Mouse (Mus musculus): ENCODE measurements around the gene Il22ra2. TPM values are rescaled to one million over a fixed set of nuclear protein-coding genes. Genes with fewer than 3 reads are reported as not detected.

The Il22ra2 gene
- not detected in 2 replicates for polyA plus RNA-seq (2015; fragmentation: Nextera tagmentation; extraction: Ambion mirVana)

- H3K27ac ChIP-seq (ENCODE audit: low read depth, low read length) = no peak within 1 kb of the TSS
- H3K4me2 ChIP-seq (ENCODE audit: low read length) = no peak within 1 kb of the TSS
- no peaks in the 10 kb centered on the region for H3K36me3 ChIP-seq (ENCODE audit: control insufficient read depth, insufficient read depth, low read length)
- H3K9me3 ChIP-seq (ENCODE audit: control insufficient read depth, low read length) = no peaks in the 10 kb centered on the region
- H3K4me3 ChIP-seq (ENCODE audit: low read length) = no peak within 1 kb of the TSS
- no peaks in the 10 kb centered on the region for H3K4me1 ChIP-seq (ENCODE audit: control insufficient read depth, insufficient read depth, low read depth, low read length)
- 87% methylated on average over 2 of the region's 2 CpGs for WGBS
- no peak within 1 kb of the TSS for H3K9ac ChIP-seq (ENCODE audit: low read depth, low read length)
- H3K27me3 ChIP-seq (replicated peaks; ENCODE audit: control insufficient read depth, insufficient read depth, low read length) = no peaks in the 10 kb centered on the region
- no peak for ATAC-seq
These were observed at the start of gene Il22ra2 for GRCm38 (mm10) chr10:19621408-19622048. Il22ra2 (plus strand) TSS chr10:19621998.

- Histone ChIP-seq H3K9me3 (ENCODE audit: control insufficient read depth, low read length) (no peaks in the 10 kb centered on the region), H3K4me3 (ENCODE audit: low read length) (no peak overlapping the region), H3K27ac (ENCODE audit: low read depth, low read length) (no peak overlapping the region), H3K9ac (ENCODE audit: low read depth, low read length) (no peak overlapping the region), H3K27me3 (replicated peaks; ENCODE audit: control insufficient read depth, insufficient read depth, low read length) (no peaks in the 10 kb centered on the region), H3K36me3 (ENCODE audit: control insufficient read depth, insufficient read depth, low read length) (no peaks in the 10 kb centered on the region), H3K4me2 (ENCODE audit: low read length) (no peak overlapping the region), H3K4me1 (ENCODE audit: control insufficient read depth, insufficient read depth, low read depth, low read length) (no peaks in the 10 kb centered on the region)
- 90% methylated on average over 3 of the region's 3 CpGs for WGBS
- no peak for ATAC-seq
These were observed 44.2 kb upstream of the Il22ra2 start for GRCm38 (mm10) chr10:19577571-19577970.

GRCm38 (mm10) chr10:19578001-19578400, 43.8 kb upstream of the Il22ra2 start:
- Histone ChIP-seq H3K36me3 (ENCODE audit: control insufficient read depth, insufficient read depth, low read length) (no peaks in the 10 kb centered on the region), H3K9ac (ENCODE audit: low read depth, low read length) (no peak overlapping the region), H3K4me3 (ENCODE audit: low read length) (no peak overlapping the region), H3K27me3 (replicated peaks; ENCODE audit: control insufficient read depth, insufficient read depth, low read length) (no peaks in the 10 kb centered on the region), H3K4me2 (ENCODE audit: low read length) (no peak overlapping the region), H3K27ac (ENCODE audit: low read depth, low read length) (no peak overlapping the region), H3K9me3 (ENCODE audit: control insufficient read depth, low read length) (no peaks in the 10 kb centered on the region), H3K4me1 (ENCODE audit: control insufficient read depth, insufficient read depth, low read depth, low read length) (no peaks in the 10 kb centered on the region)
- ATAC-seq = no peak
- WGBS = 88% methylated on average over 6 of the region's 6 CpGs

- no peak overlapping the region for H3K4me3 ChIP-seq (ENCODE audit: low read length)
- no peak overlapping the region for H3K4me2 ChIP-seq (ENCODE audit: low read length)
- no peak overlapping the region for H3K9ac ChIP-seq (ENCODE audit: low read depth, low read length)
- ATAC-seq = no peak
- H3K27me3 ChIP-seq (replicated peaks; ENCODE audit: control insufficient read depth, insufficient read depth, low read length) = no peaks in the 10 kb centered on the region
- H3K9me3 ChIP-seq (ENCODE audit: control insufficient read depth, low read length) = no peaks in the 10 kb centered on the region
- no peaks in the 10 kb centered on the region for H3K36me3 ChIP-seq (ENCODE audit: control insufficient read depth, insufficient read depth, low read length)
- H3K27ac ChIP-seq (ENCODE audit: low read depth, low read length) = no peak overlapping the region
- no peaks in the 10 kb centered on the region for H3K4me1 ChIP-seq (ENCODE audit: control insufficient read depth, insufficient read depth, low read depth, low read length)
- WGBS = 73% methylated on average over 9 of the region's 9 CpGs
These were observed 43.3 kb upstream of the Il22ra2 start for GRCm38 (mm10) chr10:19578409-19578986.

GRCm38 (mm10) chr10:19580660-19581059, 41.1 kb upstream of the Il22ra2 start:
- Histone ChIP-seq H3K27ac (ENCODE audit: low read depth, low read length) (no peak overlapping the region), H3K4me2 (ENCODE audit: low read length) (no peak overlapping the region), H3K36me3 (ENCODE audit: control insufficient read depth, insufficient read depth, low read length) (no peaks in the 10 kb centered on the region), H3K4me3 (ENCODE audit: low read length) (no peak overlapping the region), H3K9me3 (ENCODE audit: control insufficient read depth, low read length) (no peaks in the 10 kb centered on the region), H3K27me3 (replicated peaks; ENCODE audit: control insufficient read depth, insufficient read depth, low read length) (no peaks in the 10 kb centered on the region), H3K4me1 (ENCODE audit: control insufficient read depth, insufficient read depth, low read depth, low read length) (no peaks in the 10 kb centered on the region), H3K9ac (ENCODE audit: low read depth, low read length) (no peak overlapping the region)
- ATAC-seq = no peak
- WGBS = 60% methylated on average over 3 of the region's 3 CpGs

GRCm38 (mm10) chr10:19581844-19582582, 39.8 kb upstream of the Il22ra2 start:
- ATAC-seq = no peak

GRCm38 (mm10) chr10:19582806-19583430, 38.9 kb upstream of the Il22ra2 start:
- Histone ChIP-seq H3K9me3 (ENCODE audit: control insufficient read depth, low read length) (no peaks in the 10 kb centered on the region), H3K4me2 (ENCODE audit: low read length) (no peak overlapping the region), H3K27ac (ENCODE audit: low read depth, low read length) (no peak overlapping the region), H3K4me3 (ENCODE audit: low read length) (no peak overlapping the region), H3K36me3 (ENCODE audit: control insufficient read depth, insufficient read depth, low read length) (no peaks in the 10 kb centered on the region), H3K4me1 (ENCODE audit: control insufficient read depth, insufficient read depth, low read depth, low read length) (no peaks in the 10 kb centered on the region), H3K27me3 (replicated peaks; ENCODE audit: control insufficient read depth, insufficient read depth, low read length) (no peaks in the 10 kb centered on the region), H3K9ac (ENCODE audit: low read depth, low read length) (no peak overlapping the region)
- no peak for ATAC-seq
- 84% methylated on average over 7 of the region's 7 CpGs for WGBS

More at GRCm38 (mm10) chr10:19581844-19582582, 39.8 kb upstream of the Il22ra2 start:
- Histone ChIP-seq H3K4me2 (ENCODE audit: low read length) (no peak overlapping the region), H3K27ac (ENCODE audit: low read depth, low read length) (no peak overlapping the region), H3K4me3 (ENCODE audit: low read length) (no peak overlapping the region), H3K9me3 (ENCODE audit: control insufficient read depth, low read length) (no peaks in the 10 kb centered on the region), H3K9ac (ENCODE audit: low read depth, low read length) (no peak overlapping the region), H3K27me3 (replicated peaks; ENCODE audit: control insufficient read depth, insufficient read depth, low read length) (no peaks in the 10 kb centered on the region), H3K4me1 (ENCODE audit: control insufficient read depth, insufficient read depth, low read depth, low read length) (no peaks in the 10 kb centered on the region), H3K36me3 (ENCODE audit: control insufficient read depth, insufficient read depth, low read length) (no peaks in the 10 kb centered on the region)
- 79% methylated on average over 9 of the region's 9 CpGs for WGBS

- Histone ChIP-seq H3K4me1 (ENCODE audit: control insufficient read depth, insufficient read depth, low read depth, low read length) (no peaks in the 10 kb centered on the region), H3K4me2 (ENCODE audit: low read length) (no peak overlapping the region), H3K9ac (ENCODE audit: low read depth, low read length) (no peak overlapping the region), H3K36me3 (ENCODE audit: control insufficient read depth, insufficient read depth, low read length) (no peaks in the 10 kb centered on the region), H3K4me3 (ENCODE audit: low read length) (no peak overlapping the region), H3K9me3 (ENCODE audit: control insufficient read depth, low read length) (no peaks in the 10 kb centered on the region), H3K27ac (ENCODE audit: low read depth, low read length) (no peak overlapping the region), H3K27me3 (replicated peaks; ENCODE audit: control insufficient read depth, insufficient read depth, low read length) (no peaks in the 10 kb centered on the region)
- no peak for ATAC-seq
- 81% methylated on average over 2 of the region's 2 CpGs for WGBS
These were observed 37.7 kb upstream of the Il22ra2 start for GRCm38 (mm10) chr10:19584064-19584463.

- H3K9me3 ChIP-seq (ENCODE audit: control insufficient read depth, low read length) = no peaks in the 10 kb centered on the region
- WGBS = 93% methylated on average over 1 of the region's 1 CpGs
- no peaks in the 10 kb centered on the region for H3K27me3 ChIP-seq (replicated peaks; ENCODE audit: control insufficient read depth, insufficient read depth, low read length)
- no peak overlapping the region for H3K9ac ChIP-seq (ENCODE audit: low read depth, low read length)
- H3K4me1 ChIP-seq (ENCODE audit: control insufficient read depth, insufficient read depth, low read depth, low read length) = no peaks in the 10 kb centered on the region
- no peaks in the 10 kb centered on the region for H3K36me3 ChIP-seq (ENCODE audit: control insufficient read depth, insufficient read depth, low read length)
- H3K27ac ChIP-seq (ENCODE audit: low read depth, low read length) = no peak overlapping the region
- no peak overlapping the region for H3K4me3 ChIP-seq (ENCODE audit: low read length)
- no peak overlapping the region for H3K4me2 ChIP-seq (ENCODE audit: low read length)
- ATAC-seq = no peak
These were observed 37.0 kb upstream of the Il22ra2 start for GRCm38 (mm10) chr10:19584846-19585245.
